Mouse (Mus musculus) frontal cortex, postnatal 25 days (tissue): ENCODE results near the gene Eif4enif1.
A peak's percentile ranks its signal among the peaks of the same experiment; 100 is the strongest.

Experiments used
- DNase-seq, 2 experiments: peaks; one replicate each; pipeline ENCODE4 v3.0.0; 2022; ENCODE audit warnings: low spot score in 2 of 2

Eif4enif1 gene

GRCm38 (mm10) chr11:3267133-3267532 lies 64.9 kb downstream of the Eif4enif1 start:
- no peak for DNase-seq

GRCm38 (mm10) chr11:3269241-3269640 lies 67.0 kb downstream of the Eif4enif1 start:
- no peak for DNase-seq

GRCm38 (mm10) chr11:3278351-3278750 lies 76.2 kb downstream of the Eif4enif1 start:
- DNase-seq: no peak

- DNase-seq: no peak
These were observed 77.5 kb downstream of the Eif4enif1 start for GRCm38 (mm10) chr11:3279729-3280128.

GRCm38 (mm10) chr11:3282887-3283286 lies 80.7 kb downstream of the Eif4enif1 start:
- no peak for DNase-seq

GRCm38 (mm10) chr11:3283645-3284044 lies 81.5 kb downstream of the Eif4enif1 start:
- no peak for DNase-seq

GRCm38 (mm10) chr11:3285940-3286339 lies 83.7 kb downstream of the Eif4enif1 start:
- no peak for DNase-seq

GRCm38 (mm10) chr11:3287131-3287530 lies 84.9 kb downstream of the Eif4enif1 start:
- DNase-seq: no peak

- DNase-seq: no peak
These were observed 85.7 kb downstream of the Eif4enif1 start for GRCm38 (mm10) chr11:3287921-3288320.

GRCm38 (mm10) chr11:3288521-3289301 lies 86.5 kb downstream of the Eif4enif1 start, which contains the start of gene Patz1:
Gene Patz1, plus strand, starts transcription at chr11:3288874.
- DNase-seq: peak in 1 of 2 experiments; percentile 25

- peak in 1 of 2 experiments; percentile 27 for DNase-seq
These were observed 87.2 kb downstream of the Eif4enif1 start for GRCm38 (mm10) chr11:3289302-3289802.

GRCm38 (mm10) chr11:3289803-3290639 lies 87.8 kb downstream of the Eif4enif1 start:
- DNase-seq: peak; percentile 76 to 80

- peak; percentile 47 to 62 for DNase-seq
These were observed 88.6 kb downstream of the Eif4enif1 start for GRCm38 (mm10) chr11:3290640-3291310.

- DNase-seq: no peak
These were observed 89.3 kb downstream of the Eif4enif1 start for GRCm38 (mm10) chr11:3291311-3292061.

- no peak for DNase-seq
These were observed 89.8 kb downstream of the Eif4enif1 start for GRCm38 (mm10) chr11:3292062-3292421.

GRCm38 (mm10) chr11:3292711-3293249 lies 90.6 kb downstream of the Eif4enif1 start:
- DNase-seq: no peak

GRCm38 (mm10) chr11:3293361-3293760 lies 91.2 kb downstream of the Eif4enif1 start:
- no peak for DNase-seq
